Mouse (Mus musculus): ENCODE measurements around the gene Tbc1d14. TPM values are rescaled to one million over a fixed set of nuclear protein-coding genes. Genes with fewer than 3 reads are reported as not detected.

Gene Tbc1d14
- polyA plus RNA-seq, 1 experiment from 2014 or later = 67.0 TPM

GRCm38 (mm10) chr5:36525216-36525615, 67.9 kb downstream of the Tbc1d14 start:
- no peak overlapping the region for H3K27ac ChIP-seq
- H3K4me1 ChIP-seq = peaks cover 30% of the 10 kb centered on the region
- 70% methylated on average over 2 of the region's 2 CpGs for WGBS
- H3K4me3 ChIP-seq = no peak overlapping the region
- no peak overlapping the region for H3K4me2 ChIP-seq
- peaks cover 46% of the 10 kb centered on the region for H3K36me3 ChIP-seq (ENCODE audit: poor library complexity, severe bottlenecking)
- H3K9me3 ChIP-seq (replicated peaks) = no peaks in the 10 kb centered on the region
- H3K9ac ChIP-seq = no peak overlapping the region
- H3K27me3 ChIP-seq = no peaks in the 10 kb centered on the region
- ATAC-seq = no peak

- Histone ChIP-seq H3K4me2 (no peak overlapping the region), H3K27me3 (no peaks in the 10 kb centered on the region), H3K9me3 (replicated peaks) (no peaks in the 10 kb centered on the region), H3K4me3 (no peak overlapping the region), H3K9ac (no peak overlapping the region), H3K27ac (no peak overlapping the region), H3K36me3 (ENCODE audit: poor library complexity, severe bottlenecking) (peaks cover 66% of the 10 kb centered on the region), H3K4me1 (peaks cover 14% of the 10 kb centered on the region)
- no peak for ATAC-seq
- 88% methylated on average over 5 of the region's 5 CpGs for WGBS
Measured at GRCm38 (mm10) chr5:36523219-36523703, 69.8 kb downstream of the Tbc1d14 start.

DNA sequence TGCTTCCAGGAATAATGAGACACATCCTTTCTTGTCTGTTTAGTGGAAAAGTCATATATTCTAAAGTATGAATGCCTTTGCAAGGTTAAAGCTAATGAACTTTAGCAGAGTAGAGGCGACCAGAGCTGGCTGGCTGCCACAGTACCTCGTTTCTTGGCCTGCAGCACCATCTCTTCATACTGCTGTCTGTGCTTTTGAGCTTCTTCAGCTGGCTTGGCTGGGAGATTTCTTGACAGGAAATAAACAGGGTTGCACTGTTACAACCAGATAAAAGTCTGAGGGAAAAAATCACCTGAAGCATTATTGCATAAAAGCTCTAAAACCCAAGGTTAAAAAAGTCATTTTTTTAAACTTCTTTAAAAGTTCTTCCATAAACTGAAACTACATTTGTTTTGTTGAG, 70.3 kb downstream of the Tbc1d14 start:
- Histone ChIP-seq H3K9me3 (replicated peaks) (no peaks in the 10 kb centered on the region), H3K4me1 (peaks cover 9% of the 10 kb centered on the region), H3K9ac (no peak overlapping the region), H3K27me3 (no peaks in the 10 kb centered on the region), H3K4me3 (no peak overlapping the region), H3K4me2 (no peak overlapping the region), H3K27ac (no peak overlapping the region), H3K36me3 (ENCODE audit: poor library complexity, severe bottlenecking) (peaks cover 71% of the 10 kb centered on the region)
- 69% methylated on average over 2 of the region's 2 CpGs for WGBS
- ATAC-seq = no peak

GRCm38 (mm10) chr5:36519751-36520150, 73.3 kb downstream of the Tbc1d14 start:
- 77% methylated on average over 3 of the region's 3 CpGs for WGBS
- no peak overlapping the region for H3K27ac ChIP-seq
- H3K4me3 ChIP-seq = no peak overlapping the region
- no peaks in the 10 kb centered on the region for H3K4me1 ChIP-seq
- no peak for ATAC-seq
- H3K9me3 ChIP-seq (replicated peaks) = no peaks in the 10 kb centered on the region
- no peak overlapping the region for H3K4me2 ChIP-seq
- H3K27me3 ChIP-seq = no peaks in the 10 kb centered on the region
- peaks cover 95% of the 10 kb centered on the region for H3K36me3 ChIP-seq (ENCODE audit: poor library complexity, severe bottlenecking)
- H3K9ac ChIP-seq = no peak overlapping the region; the same call in 1 of the 2 replicates

- no peak overlapping the region for H3K27ac ChIP-seq
- H3K4me3 ChIP-seq = no peak overlapping the region
- no peaks in the 10 kb centered on the region for H3K9me3 ChIP-seq (replicated peaks)
- ATAC-seq = no peak
- no peaks in the 10 kb centered on the region for H3K27me3 ChIP-seq
- H3K36me3 ChIP-seq (ENCODE audit: poor library complexity, severe bottlenecking) = peaks cover 93% of the 10 kb centered on the region
- no peak overlapping the region for H3K4me2 ChIP-seq
- H3K4me1 ChIP-seq = no peaks in the 10 kb centered on the region
- WGBS = 89% methylated on average over 3 of the region's 3 CpGs
- H3K9ac ChIP-seq = no peak overlapping the region
Measured at GRCm38 (mm10) chr5:36517596-36517995, 75.5 kb downstream of the Tbc1d14 start.

- H3K4me3 ChIP-seq = no peak overlapping the region
- WGBS = 90% methylated on average over 5 of the region's 5 CpGs
- no peaks in the 10 kb centered on the region for H3K9me3 ChIP-seq (replicated peaks)
- H3K4me1 ChIP-seq = no peaks in the 10 kb centered on the region
- no peak overlapping the region for H3K9ac ChIP-seq
- H3K36me3 ChIP-seq (ENCODE audit: poor library complexity, severe bottlenecking) = peaks cover 94% of the 10 kb centered on the region
- H3K27ac ChIP-seq = no peak overlapping the region
- ATAC-seq = no peak
- no peak overlapping the region for H3K4me2 ChIP-seq
- H3K27me3 ChIP-seq = no peaks in the 10 kb centered on the region
Measured at GRCm38 (mm10) chr5:36515558-36515957, 77.5 kb downstream of the Tbc1d14 start.

- H3K36me3 ChIP-seq (ENCODE audit: poor library complexity, severe bottlenecking) = peaks cover 94% of the 10 kb centered on the region
- H3K9ac ChIP-seq = no peak overlapping the region
- H3K4me2 ChIP-seq = no peak overlapping the region
- no peak overlapping the region for H3K4me3 ChIP-seq
- no peaks in the 10 kb centered on the region for H3K9me3 ChIP-seq (replicated peaks)
- ATAC-seq = no peak
- no peaks in the 10 kb centered on the region for H3K4me1 ChIP-seq
- WGBS = 91% methylated on average over 1 of the region's 1 CpGs
- H3K27me3 ChIP-seq = no peaks in the 10 kb centered on the region
- no peak overlapping the region for H3K27ac ChIP-seq
Measured at GRCm38 (mm10) chr5:36515126-36515525, 78.0 kb downstream of the Tbc1d14 start.

- no peak overlapping the region for H3K27ac ChIP-seq
- H3K36me3 ChIP-seq (ENCODE audit: poor library complexity, severe bottlenecking) = peaks cover 90% of the 10 kb centered on the region
- no peaks in the 10 kb centered on the region for H3K9me3 ChIP-seq (replicated peaks)
- no peak for ATAC-seq
- H3K27me3 ChIP-seq = no peaks in the 10 kb centered on the region
- no peak overlapping the region for H3K9ac ChIP-seq
- H3K4me1 ChIP-seq = no peaks in the 10 kb centered on the region
- WGBS = 100% methylated on average over 2 of the region's 2 CpGs
- H3K4me3 ChIP-seq = no peak overlapping the region
- H3K4me2 ChIP-seq = no peak overlapping the region
Measured at GRCm38 (mm10) chr5:36510956-36511355, 82.1 kb downstream of the Tbc1d14 start.

DNA sequence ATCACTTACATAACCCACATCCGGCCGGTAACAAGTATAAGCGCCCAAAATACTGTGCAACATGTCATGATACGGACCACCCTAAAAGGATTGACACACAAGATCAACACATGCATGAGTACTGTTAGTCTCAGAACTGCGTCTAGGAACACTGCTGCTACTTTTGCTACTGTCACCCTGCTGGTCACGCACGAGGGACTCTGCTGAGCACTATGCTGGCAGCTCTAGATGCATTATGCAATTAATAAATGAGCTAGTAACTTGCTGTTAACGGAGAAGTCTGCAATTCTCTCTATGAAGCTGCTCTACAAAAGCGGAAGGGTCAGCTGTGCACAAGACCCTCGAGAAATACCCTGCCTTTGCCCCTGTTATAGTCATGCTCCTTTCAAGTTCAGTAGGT, 84.7 kb downstream of the Tbc1d14 start:
- H3K9me3 ChIP-seq (replicated peaks) = no peaks in the 10 kb centered on the region
- 92% methylated on average over 10 of the region's 10 CpGs for WGBS
- no peak overlapping the region for H3K27ac ChIP-seq
- no peaks in the 10 kb centered on the region for H3K4me1 ChIP-seq
- H3K4me2 ChIP-seq = no peak overlapping the region
- no peak for ATAC-seq
- H3K27me3 ChIP-seq = no peaks in the 10 kb centered on the region
- H3K4me3 ChIP-seq = no peak overlapping the region
- no peak overlapping the region for H3K9ac ChIP-seq
- H3K36me3 ChIP-seq (ENCODE audit: poor library complexity, severe bottlenecking) = peaks cover 94% of the 10 kb centered on the region

DNA sequence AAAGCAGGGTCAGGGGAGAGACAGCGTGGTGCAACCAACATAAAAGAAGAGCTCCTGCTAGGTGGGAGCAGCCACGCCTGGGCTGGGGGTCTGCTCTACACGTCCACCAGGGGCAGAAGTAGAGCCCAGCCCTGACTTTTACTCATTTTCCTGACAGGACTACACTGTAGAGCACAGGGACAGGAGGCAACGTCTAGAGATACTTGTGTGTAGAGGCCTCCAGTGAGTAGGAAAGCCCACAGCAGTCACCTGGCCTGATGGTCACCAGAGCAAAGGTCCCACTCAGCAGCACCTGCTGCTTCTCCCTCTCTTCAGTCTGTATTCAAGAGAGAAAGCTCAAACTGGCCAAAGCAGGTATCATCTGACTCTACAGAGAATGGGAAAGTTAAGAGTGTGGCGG, 87.4 kb downstream of the Tbc1d14 start:
- peaks cover 96% of the 10 kb centered on the region for H3K36me3 ChIP-seq (ENCODE audit: poor library complexity, severe bottlenecking)
- no peak overlapping the region for H3K4me3 ChIP-seq
- H3K27me3 ChIP-seq = no peaks in the 10 kb centered on the region
- H3K9me3 ChIP-seq (replicated peaks) = no peaks in the 10 kb centered on the region
- ATAC-seq = no peak
- WGBS = 73% methylated on average over 5 of the region's 5 CpGs
- no peaks in the 10 kb centered on the region for H3K4me1 ChIP-seq
- H3K27ac ChIP-seq = no peak overlapping the region
- H3K9ac ChIP-seq = no peak overlapping the region
- H3K4me2 ChIP-seq = no peak overlapping the region

GRCm38 (mm10) chr5:36505235-36505634, 87.8 kb downstream of the Tbc1d14 start:
- Histone ChIP-seq H3K9ac (no peak overlapping the region), H3K4me1 (no peaks in the 10 kb centered on the region), H3K4me3 (no peak overlapping the region), H3K36me3 (ENCODE audit: poor library complexity, severe bottlenecking) (peaks cover 95% of the 10 kb centered on the region), H3K9me3 (replicated peaks) (no peaks in the 10 kb centered on the region), H3K27ac (no peak overlapping the region), H3K4me2 (no peak overlapping the region), H3K27me3 (no peaks in the 10 kb centered on the region)
- 90% methylated on average over 7 of the region's 7 CpGs for WGBS
- no peak for ATAC-seq

- WGBS = 95% methylated on average over 9 of the region's 9 CpGs
- Histone ChIP-seq H3K36me3 (ENCODE audit: poor library complexity, severe bottlenecking) (peaks cover 75% of the 10 kb centered on the region), H3K4me3 (no peak overlapping the region), H3K4me2 (no peak overlapping the region), H3K4me1 (no peaks in the 10 kb centered on the region), H3K27ac (no peak overlapping the region), H3K9me3 (replicated peaks) (no peaks in the 10 kb centered on the region), H3K9ac (no peak overlapping the region), H3K27me3 (no peaks in the 10 kb centered on the region)
- no peak for ATAC-seq
Measured at GRCm38 (mm10) chr5:36494709-36495108, 98.4 kb downstream of the Tbc1d14 start.

DNA sequence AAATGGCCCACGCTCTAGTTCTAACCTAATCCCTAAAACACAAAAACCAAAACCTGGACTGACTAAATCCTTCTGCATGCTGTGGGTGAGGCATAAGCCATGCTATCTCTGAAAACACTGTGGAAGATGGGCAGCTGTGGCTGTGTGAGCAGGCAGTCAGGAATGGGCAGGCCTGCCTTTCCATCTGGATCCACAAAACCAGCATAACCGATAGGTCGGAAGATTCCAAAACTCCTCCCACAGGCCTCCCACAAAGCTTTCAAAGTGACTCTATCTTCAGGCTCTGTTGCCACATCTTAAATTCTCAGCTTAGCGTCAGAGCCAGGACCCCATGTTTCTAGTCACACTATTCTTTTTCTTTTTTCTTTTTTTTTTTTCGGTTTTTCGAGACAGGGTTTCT, 99.2 kb downstream of the Tbc1d14 start:
- H3K9me3 ChIP-seq (replicated peaks) = no peaks in the 10 kb centered on the region
- no peak overlapping the region for H3K4me3 ChIP-seq
- no peaks in the 10 kb centered on the region for H3K27me3 ChIP-seq
- WGBS = 87% methylated on average over 6 of the region's 6 CpGs
- no peak overlapping the region for H3K9ac ChIP-seq
- H3K36me3 ChIP-seq (ENCODE audit: poor library complexity, severe bottlenecking) = peaks cover 71% of the 10 kb centered on the region
- H3K27ac ChIP-seq = no peak overlapping the region
- ATAC-seq = no peak
- H3K4me2 ChIP-seq = no peak overlapping the region
- no peaks in the 10 kb centered on the region for H3K4me1 ChIP-seq
